Mouse (Mus musculus) effector memory CD4-positive, alpha-beta T cell, adult 7 months (primary cell): ENCODE results near the gene Dlk2. TPM values are rescaled to one million over a fixed set of nuclear protein-coding genes. Genes with fewer than 3 reads are reported as not detected.

Experiments used
- polyA plus RNA-seq: library from polyadenylated mRNA; unstranded; fragments of 100-300 nt; shearing (Covaris generic); gene quantifications from one replicate; pipeline ENCODE4 v1.2.1, GENCODE M21; 2017

The Dlk2 gene
- not detected for polyA plus RNA-seq

DNA sequence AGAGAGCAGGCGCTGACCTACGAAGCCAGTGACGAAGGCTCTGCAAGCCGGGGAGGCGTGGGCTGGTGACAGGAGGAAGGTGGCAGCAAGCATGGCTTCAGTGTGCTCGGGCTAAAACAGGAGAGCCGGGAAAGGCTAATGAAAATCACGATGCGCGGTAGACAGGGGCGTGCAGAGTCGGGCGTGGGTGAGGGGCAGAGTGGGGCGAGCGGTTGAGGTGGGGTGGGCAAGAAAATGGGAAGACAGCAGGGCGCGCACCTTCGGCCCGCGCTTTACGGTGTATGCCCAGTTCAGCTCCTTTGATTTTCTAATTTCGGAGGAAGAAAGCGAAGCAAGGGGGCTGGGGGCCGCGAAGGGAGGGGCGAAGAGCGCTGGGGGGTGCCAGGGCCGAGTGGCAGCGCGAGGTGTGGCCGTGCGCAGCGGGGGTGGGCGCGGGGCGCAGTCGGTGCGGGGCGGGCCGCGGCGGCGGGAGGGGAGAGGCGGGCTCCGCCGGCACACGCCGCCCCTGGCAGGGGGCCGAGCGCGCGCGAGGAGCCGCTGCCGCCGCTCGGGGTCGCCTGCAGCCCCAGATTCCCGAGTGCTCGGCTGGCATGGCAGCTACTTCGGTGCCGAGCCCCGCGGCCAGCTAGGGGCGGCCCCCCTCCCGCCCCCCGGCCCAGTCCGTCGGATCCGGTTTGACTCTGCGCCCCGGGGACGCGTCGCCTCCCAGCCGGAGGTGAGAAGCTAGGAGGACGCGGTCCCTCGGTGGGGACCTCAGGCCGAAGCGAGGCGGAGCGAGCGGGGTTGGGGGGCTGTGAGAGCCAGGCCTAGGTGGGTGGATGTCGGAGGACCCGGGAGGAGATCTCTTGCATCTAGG, at the start of gene Dlk2:
TSS of gene Dlk2 (plus strand) at position 58 of the 856 bp plus-strand sequence.

DNA sequence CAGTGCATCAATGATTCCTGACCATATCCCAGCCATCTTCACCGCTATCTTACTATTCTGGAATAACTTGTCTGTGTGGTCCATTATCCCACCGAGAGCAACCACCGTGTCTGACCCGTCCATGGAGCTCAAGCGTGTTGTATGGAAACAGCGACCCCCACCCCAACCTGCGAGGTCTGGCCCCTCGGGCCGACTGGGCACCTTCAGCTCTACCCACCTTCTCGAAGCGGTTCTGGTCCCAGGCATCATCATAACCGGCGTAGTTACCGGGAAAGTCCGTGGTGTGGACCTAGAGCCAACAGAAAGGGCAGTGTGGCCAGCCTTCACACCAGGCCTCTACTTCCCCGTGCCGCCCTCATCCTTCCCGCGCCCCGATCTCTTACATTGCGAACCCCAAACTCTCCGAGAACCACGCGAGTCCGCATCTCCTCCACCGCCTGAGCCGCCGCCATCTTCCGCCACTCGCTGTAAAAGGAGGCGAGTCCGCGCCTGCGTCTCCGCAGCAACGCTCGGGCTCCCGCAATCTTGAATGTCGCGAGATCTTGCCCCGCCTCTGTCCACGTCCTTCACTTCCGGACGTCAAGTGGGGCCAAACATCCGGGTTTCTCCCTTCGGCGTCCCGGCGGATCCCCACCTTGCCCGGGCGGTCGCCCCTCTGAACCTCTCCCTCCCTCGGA, 49.6 kb upstream of the Dlk2 start, which contains the start of the genes Polr1c and Yipf3:
TSS of gene Polr1c (minus strand) at position 543 of the 677 bp plus-strand sequence.
TSS of gene Yipf3 (plus strand) at position 569 of the 677 bp plus-strand sequence.

DNA sequence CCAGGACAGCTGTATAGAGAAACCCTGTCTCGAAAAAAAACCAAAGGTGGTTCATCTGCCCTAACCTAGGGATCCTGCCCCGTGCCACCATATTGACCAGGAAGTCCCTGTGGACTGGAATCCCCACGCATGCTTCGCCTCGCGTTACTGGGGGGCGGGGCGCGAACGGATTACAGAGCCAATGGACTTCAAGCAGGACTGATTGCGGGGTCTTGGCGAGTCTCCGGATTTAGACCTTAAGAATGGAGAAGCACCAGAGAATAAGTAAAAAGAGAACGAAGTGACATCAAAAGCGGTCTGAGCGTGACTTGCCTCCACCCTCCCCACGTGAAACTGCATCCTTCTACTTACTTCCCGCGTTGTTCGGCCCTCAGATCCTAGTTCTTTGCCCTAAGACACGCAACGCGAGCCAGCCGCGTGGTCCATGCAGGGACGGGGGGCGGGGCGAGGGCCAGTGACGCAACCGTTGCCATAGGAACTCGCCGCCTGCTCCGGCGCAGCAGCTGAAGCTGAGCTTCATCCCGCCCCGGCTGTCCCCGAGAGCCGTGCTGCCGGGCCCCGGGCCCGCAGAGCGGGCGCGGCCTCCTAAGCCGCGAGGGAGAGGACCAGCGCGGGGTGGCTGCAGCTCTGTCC, 43.7 kb upstream of the Dlk2 start, which contains the start of gene Lrrc73:
TSS of gene Lrrc73 (plus strand) at position 80 of the 633 bp plus-strand sequence.

DNA sequence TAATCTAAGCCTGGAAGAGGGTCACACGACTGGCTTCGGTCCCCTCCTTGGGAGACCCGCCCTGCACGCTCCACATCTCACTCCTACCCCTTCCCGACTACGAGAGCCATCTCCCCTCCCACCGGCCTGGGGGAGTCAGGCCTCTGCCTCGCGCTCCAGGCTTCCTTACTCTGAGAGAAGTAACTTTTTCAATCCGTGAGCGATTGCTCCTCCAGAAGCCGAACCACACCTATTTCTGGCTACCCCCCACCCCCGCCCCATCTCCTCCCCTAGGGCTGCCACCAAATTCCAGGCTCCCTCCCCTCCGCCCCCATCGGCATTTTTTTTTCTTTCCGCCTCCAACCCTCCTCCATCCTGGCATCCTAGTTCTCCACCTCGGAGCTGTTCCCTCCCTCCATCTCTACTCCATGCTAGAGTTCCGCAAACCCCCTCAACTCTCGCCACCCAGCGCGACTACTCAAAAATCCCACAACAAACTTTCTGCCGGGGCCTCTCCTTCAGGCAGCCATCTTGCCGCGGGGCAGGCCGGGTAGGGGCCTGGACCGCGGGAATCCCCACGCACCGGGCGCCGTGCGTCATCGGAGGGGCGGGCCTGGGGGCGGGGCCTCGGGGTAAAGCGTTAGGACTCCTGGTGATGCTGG, 14.6 kb upstream of the Dlk2 start, which contains the start of gene Tjap1:
TSS of gene Tjap1 (minus strand) at position 544 of the 641 bp plus-strand sequence.

DNA sequence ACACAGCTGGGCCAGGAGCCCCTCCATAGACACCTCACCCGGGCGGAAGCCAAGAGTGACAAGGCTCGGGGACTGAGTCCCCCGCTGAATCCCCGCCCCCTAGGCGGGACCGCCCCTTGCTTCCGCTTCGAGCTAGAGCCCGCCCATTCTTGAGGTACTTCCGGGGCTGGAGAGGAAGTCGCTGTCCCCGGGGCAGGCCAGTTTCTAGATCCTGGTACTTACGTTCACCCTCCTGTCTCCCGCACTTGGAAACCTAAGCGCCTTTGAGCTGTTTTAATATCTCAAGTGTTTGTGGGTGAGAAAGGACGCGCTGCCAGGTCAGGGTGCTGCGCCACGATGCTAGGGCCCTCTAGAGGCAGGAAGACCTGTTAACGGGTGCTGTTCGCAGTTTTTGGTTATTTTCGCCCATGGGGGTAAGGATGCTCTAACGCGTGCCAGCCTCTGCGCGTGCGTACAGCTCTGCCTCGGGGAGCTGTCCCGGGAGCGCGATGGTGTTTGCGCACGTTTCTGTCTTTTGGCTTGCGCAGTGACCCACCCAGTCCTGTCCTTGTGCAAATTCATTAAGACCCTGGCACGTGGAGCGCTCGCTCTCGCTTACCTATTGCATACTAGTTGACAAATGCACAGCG, 30.8 kb downstream of the Dlk2 start, which contains the start of gene Abcc10:
TSS of gene Abcc10 (minus strand) at position 447 of the 629 bp plus-strand sequence.

Other genes starting within 250 kb of the Dlk2 start
- 75.2 TPM for gene Mrps18a, start 186.4 kb upstream of the Dlk2 start, polyA plus RNA-seq
- gene Rsph9, start 153.2 kb upstream of the Dlk2 start, polyA plus RNA-seq: 1.0 TPM
- gene Mad2l1bp, start 143.9 kb upstream of the Dlk2 start, polyA plus RNA-seq: 35.9 TPM
- gene Gtpbp2, start 136.4 kb upstream of the Dlk2 start, polyA plus RNA-seq: 62.6 TPM
- gene Polh, start 94.8 kb upstream of the Dlk2 start, polyA plus RNA-seq: 3.1 TPM
- gene Xpo5, start 94.6 kb upstream of the Dlk2 start, polyA plus RNA-seq: 23.4 TPM
- gene Polr1c, start 49.4 kb upstream of the Dlk2 start, polyA plus RNA-seq: 69.3 TPM
- gene Yipf3, start 49.3 kb upstream of the Dlk2 start, polyA plus RNA-seq: 150 TPM
- gene Lrrc73, start 43.9 kb upstream of the Dlk2 start, polyA plus RNA-seq: not detected
- gene Tjap1, start 14.4 kb upstream of the Dlk2 start, polyA plus RNA-seq: 57.7 TPM
- gene Abcc10, start 30.9 kb downstream of the Dlk2 start, polyA plus RNA-seq: 6.7 TPM
- gene Zfp318, start 86.3 kb downstream of the Dlk2 start, polyA plus RNA-seq: 10.6 TPM
- not detected for gene Crip3, start 131.5 kb downstream of the Dlk2 start, polyA plus RNA-seq
- gene Slc22a7, start 141.0 kb downstream of the Dlk2 start, polyA plus RNA-seq: not detected
- 0.13 TPM for gene Ttbk1, start 190.3 kb downstream of the Dlk2 start, polyA plus RNA-seq
- 0.96 TPM for gene Dnph1, start 199.3 kb downstream of the Dlk2 start, polyA plus RNA-seq
- gene Cul9, start 249.0 kb downstream of the Dlk2 start, polyA plus RNA-seq: 5.4 TPM